Mouse (Mus musculus) heart, postnatal 36 days (tissue): ENCODE data around the gene Slc1a7. TPM values are rescaled to one million over a fixed set of nuclear protein-coding genes. Genes with fewer than 3 reads are reported as not detected.

Experiments used
- DNase-seq, 2 experiments: peaks; one replicate each; pipeline ENCODE4 v3.0.0; 2021 to 2022
- intact Hi-C: fragments of 180-260 bp; cut with DNase I; formaldehyde crosslinking; loops from one replicate; pipeline ENCODE4 v1.15.1; 2025
- total RNA-seq, 2 experiments: library from RNA; stranded (reverse); gene quantifications; 2 replicates each; pipeline ENCODE4 v1.2.3; 2021

The Slc1a7 gene
- total RNA-seq, 2 experiments from 2014 or later: 0.27 to 0.33 TPM

- DNase-seq: peak in 1 of 2 experiments; percentile 36
Measured at GRCm38 (mm10) chr4:107999380-107999779, 31.2 kb downstream of the Slc1a7 start.

GRCm38 (mm10) chr4:108005328-108005727, 37.2 kb downstream of the Slc1a7 start:
- intact Hi-C loops: no loop called here
- no peak for DNase-seq

More at GRCm38 (mm10) chr4:107999380-107999779, 31.2 kb downstream of the Slc1a7 start:
- intact Hi-C loops: no loop called here

GRCm38 (mm10) chr4:108007532-108008103, 39.5 kb downstream of the Slc1a7 start:
- DNase-seq: no peak
- intact Hi-C loops: no loop called here

- intact Hi-C loops: no loop called here
- no peak for DNase-seq
Measured at GRCm38 (mm10) chr4:108008541-108008940, 40.4 kb downstream of the Slc1a7 start.

GRCm38 (mm10) chr4:108014466-108014865, 46.3 kb downstream of the Slc1a7 start:
- intact Hi-C loops: no loop called here
- no peak for DNase-seq

- intact Hi-C loops: loop anchor here (1.0 kb wide), 1 partner anchor 53 kb away; no protein-coding TSS in a partner anchor
- DNase-seq: peak; percentile 81 to 85
Measured at GRCm38 (mm10) chr4:108015067-108015765, 47.1 kb downstream of the Slc1a7 start.

- intact Hi-C loops: no loop called here
- peak; percentile 47 to 57 for DNase-seq
Measured at GRCm38 (mm10) chr4:108016321-108016720, 48.2 kb downstream of the Slc1a7 start.

- DNase-seq: no peak
- intact Hi-C loops: no loop called here
Measured at GRCm38 (mm10) chr4:108017839-108018238, 49.7 kb downstream of the Slc1a7 start.

GRCm38 (mm10) chr4:108018241-108018923, 50.2 kb downstream of the Slc1a7 start:
- intact Hi-C loops: no loop called here
- DNase-seq: no peak

- intact Hi-C loops: no loop called here
- peak; percentile 46 to 66 for DNase-seq
Measured at GRCm38 (mm10) chr4:108018961-108019921, 51.1 kb downstream of the Slc1a7 start.

- no peak for DNase-seq
- intact Hi-C loops: no loop called here
Measured at GRCm38 (mm10) chr4:108020178-108020577, 52.0 kb downstream of the Slc1a7 start.

- intact Hi-C loops: no loop called here
- DNase-seq: no peak
Measured at GRCm38 (mm10) chr4:108023186-108023585, 55.1 kb downstream of the Slc1a7 start.

GRCm38 (mm10) chr4:108024641-108025040, 56.5 kb downstream of the Slc1a7 start:
- intact Hi-C loops: no loop called here
- peak; percentile 68 to 77 for DNase-seq

- no peak for DNase-seq
- intact Hi-C loops: no loop called here
Measured at GRCm38 (mm10) chr4:108025269-108025668, 57.1 kb downstream of the Slc1a7 start.

- intact Hi-C loops: no loop called here
- no peak for DNase-seq
Measured at GRCm38 (mm10) chr4:108026193-108026592, 58.1 kb downstream of the Slc1a7 start.

- no peak for DNase-seq
- intact Hi-C loops: no loop called here
Measured at GRCm38 (mm10) chr4:108030888-108031501, 62.9 kb downstream of the Slc1a7 start.

- peak; percentile 62 to 69 for DNase-seq
- intact Hi-C loops: no loop called here
Measured at GRCm38 (mm10) chr4:108031502-108032351, 63.6 kb downstream of the Slc1a7 start.

- intact Hi-C loops: no loop called here
- no peak for DNase-seq
Measured at GRCm38 (mm10) chr4:108032352-108032849, 64.3 kb downstream of the Slc1a7 start.
